Mouse (Mus musculus) heart, postnatal 0 days (tissue): Measurements from ENCODE around the gene Nxf1.

ENCODE experiments used
- CTCF ChIP-seq: IDR thresholded peaks from 2 replicates; pipeline ENCODE4 v1.5.1; 2016; ENCODE audit warnings: antibody characterized with exemption, control low read depth, low read depth
- EP300 ChIP-seq: IDR thresholded peaks from 2 replicates; pipeline ENCODE4 v1.6.1; 2016; ENCODE audit warnings: antibody characterized with exemption, low read depth

DNA sequence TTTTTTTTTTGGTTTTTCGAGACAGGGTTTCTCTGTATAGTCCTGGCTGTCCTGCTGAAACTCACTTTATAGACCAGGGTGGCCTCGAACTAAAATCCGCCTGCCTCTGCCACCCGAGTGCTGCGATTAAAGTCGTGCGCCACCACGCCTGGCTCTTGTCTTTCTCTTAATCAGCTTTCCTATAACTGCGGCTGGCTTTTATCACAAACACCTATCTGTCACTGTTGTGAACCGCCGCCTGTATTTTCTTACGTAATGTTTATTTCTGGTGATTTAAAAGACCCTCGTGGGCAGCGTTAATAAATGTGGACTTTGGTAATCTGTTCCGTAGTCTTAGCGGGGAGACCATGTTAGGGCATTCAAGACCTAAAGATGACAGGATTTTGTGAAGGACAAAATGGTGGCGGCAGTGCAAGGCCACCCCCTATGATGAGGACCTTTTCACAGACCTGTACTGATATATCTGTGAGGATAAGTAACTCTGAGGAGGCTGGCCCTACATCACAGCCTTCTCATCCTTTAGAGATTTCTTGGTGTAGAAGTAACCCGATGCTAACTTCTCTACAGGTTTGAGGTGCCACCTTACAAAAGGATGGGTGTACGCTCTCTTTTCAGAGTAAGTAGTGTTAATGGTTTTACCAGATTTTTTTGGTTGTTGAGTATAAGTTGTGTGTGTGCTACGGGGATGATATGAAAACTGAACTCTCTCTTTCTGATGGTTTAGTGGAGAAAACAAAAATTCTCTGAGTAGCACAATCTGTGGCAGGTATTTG, 33.1 kb upstream of the Nxf1 start:
- TF ChIP-seq EP300 (peak; percentile 1; the same call in 1 of the 2 replicates), CTCF (no peak)
